Mouse (Mus musculus) small intestine, adult 2 months (tissue): ENCODE results near the gene St7.

Source experiments
- CTCF ChIP-seq: fragments of 200-500 bp; IDR thresholded peaks from 2 replicates; pipeline ENCODE4 v1.5.1; 2012; ENCODE audit warnings: low read depth, mild to moderate bottlenecking, control low read depth, inconsistent platforms, low read length, moderate library complexity, mixed read lengths; ENCODE audit not compliant: insufficient replicate concordance, insufficient read length; ENCODE audit errors: extremely low read depth
- POLR2A ChIP-seq: fragments of 200-500 bp; IDR thresholded peaks from 2 replicates; pipeline ENCODE4 v1.6.1; 2012; ENCODE audit warnings: low read depth, mild to moderate bottlenecking, control low read depth, inconsistent platforms, low read length, moderate library complexity

DNA sequence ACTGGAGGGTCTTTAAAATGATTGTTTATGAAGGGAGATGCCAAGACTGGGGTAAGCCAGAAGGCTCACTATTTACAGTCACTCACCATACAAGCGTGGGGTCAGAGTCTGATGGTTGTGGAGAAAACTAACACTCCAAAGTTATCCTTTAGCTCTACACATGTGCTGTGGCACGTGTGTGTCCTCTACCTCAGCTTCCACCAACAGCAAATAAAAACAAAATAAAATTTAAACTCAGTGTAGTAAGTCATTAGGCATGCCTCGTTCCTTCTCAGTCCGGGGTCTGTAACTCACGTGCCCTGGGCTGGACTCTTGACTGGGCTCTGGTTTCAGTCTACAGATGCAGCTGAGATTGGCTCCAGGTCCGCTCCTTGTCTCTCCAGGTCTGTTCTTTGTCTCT is 27.3 kb downstream of the St7 start:
- TF ChIP-seq CTCF (no peak), POLR2A (no peak)
